Mouse (Mus musculus) spleen, embryonic (tissue): ENCODE data around the gene Acad12.

Source experiments
- CTCF ChIA-PET: fragments of 350-600 bp; sonication (Branson Sonifier 250); formaldehyde crosslinking; loops from one replicate; lab custom pipeline; 2022; lab: Charles Lee

The Acad12 gene

DNA sequence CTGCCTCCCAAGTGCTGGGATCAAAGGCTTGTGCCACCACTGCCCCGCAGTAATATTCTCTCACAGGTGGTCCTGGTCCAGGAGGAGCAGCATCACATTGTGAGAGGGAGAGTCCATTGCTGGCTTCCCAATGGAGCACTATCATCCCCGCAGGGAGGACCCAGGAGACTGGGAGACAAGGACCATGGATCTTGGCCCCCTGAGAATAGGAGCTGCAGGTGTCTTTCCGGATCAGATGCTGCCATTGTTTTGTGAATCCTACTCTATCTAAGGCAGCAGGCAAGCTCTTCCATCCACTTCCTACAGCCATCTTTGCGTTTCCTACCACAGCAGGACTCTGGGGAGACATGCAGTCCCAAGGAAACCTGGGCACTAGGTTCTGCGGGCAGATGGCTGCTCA is 33.0 kb downstream of the Acad12 start:
- CTCF ChIA-PET, result interaction anchor here (0.7 kb wide), 1 partner anchor 9 kb away, joined by 4 read pairs; no protein-coding TSS in a partner anchor

DNA sequence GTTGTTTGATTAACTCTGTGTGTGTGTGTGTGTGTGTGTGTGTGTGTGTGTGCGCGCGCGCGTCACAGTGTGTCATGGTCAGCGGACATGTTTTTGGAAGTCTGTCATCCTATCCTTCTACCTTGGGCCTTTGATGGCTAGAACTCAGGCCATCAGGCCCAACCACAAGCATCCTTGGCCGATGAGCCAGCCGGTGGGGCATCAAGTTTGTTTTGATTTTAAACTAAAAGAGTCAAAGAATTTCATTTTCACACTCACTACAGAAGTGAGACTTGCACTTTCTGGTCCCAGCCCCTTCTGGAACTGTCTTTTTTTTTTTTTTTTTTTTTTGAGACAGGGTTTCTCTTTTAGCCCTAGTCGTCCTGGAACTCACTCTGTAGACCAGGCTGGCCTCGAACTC is 33.7 kb downstream of the Acad12 start:
- CTCF ChIA-PET, result interaction anchor here (0.6 kb wide), 2 partner anchors 28 to 228 kb away, joined by 3 read pairs; no protein-coding TSS in a partner anchor

DNA sequence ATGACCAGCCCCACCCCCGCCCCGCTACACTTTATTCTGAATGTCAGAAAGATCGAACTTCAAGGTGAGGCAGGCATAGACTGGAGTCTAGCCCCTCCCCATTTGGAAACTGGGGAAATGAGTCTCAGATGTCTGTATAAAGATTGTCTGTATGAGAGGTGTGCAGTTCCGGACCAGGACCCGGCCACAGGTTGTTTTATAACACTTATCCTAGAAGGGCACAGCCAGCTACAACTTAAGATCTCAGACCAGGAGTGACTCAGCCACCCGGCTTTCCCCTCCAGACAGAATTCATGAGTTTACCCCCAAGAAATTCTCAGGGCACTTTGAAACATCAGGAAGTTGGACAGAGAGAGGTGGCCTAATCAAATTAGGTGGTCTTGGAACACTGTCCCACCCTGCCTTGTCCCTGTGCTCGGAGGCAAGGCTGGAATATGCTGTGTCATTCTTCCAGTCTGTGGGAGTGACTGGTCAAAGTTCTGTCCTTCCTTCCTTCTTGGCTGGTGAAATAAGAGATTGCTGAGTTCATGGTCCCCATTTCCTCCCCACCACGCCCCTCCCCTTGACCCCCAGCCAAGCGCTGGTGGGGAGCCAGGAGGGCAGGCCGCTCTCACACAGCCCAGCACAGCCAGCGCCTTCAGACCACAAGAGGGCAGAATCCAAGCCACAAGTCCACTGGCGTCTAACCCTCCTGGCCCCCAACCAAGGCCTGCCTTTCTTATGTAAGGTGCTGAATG is 34.8 kb downstream of the Acad12 start:
- CTCF ChIA-PET, result interaction anchor here (0.7 kb wide), 1 partner anchor 10 kb away, joined by 3 read pairs; no protein-coding TSS in a partner anchor

DNA sequence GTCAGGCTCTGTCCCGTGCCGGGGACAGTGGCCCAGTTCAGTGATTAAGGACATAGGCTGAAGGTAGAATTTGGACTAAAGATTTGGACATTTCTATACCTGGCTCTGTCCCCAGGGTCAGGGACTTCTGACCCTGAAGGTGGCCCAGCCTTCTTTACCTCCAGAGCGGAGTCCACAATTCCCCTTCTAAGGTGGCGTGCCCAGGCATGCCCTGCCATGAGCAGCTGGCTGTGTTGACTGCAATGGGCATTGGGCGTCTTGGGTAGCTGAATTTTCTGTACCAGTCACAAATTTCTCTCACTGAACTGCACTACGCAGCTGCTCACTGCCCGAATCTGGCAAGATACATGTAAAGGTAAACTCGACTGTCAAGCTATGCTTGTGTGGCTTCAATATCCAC is 36.8 kb downstream of the Acad12 start:
- CTCF ChIA-PET, result no interaction called here

DNA sequence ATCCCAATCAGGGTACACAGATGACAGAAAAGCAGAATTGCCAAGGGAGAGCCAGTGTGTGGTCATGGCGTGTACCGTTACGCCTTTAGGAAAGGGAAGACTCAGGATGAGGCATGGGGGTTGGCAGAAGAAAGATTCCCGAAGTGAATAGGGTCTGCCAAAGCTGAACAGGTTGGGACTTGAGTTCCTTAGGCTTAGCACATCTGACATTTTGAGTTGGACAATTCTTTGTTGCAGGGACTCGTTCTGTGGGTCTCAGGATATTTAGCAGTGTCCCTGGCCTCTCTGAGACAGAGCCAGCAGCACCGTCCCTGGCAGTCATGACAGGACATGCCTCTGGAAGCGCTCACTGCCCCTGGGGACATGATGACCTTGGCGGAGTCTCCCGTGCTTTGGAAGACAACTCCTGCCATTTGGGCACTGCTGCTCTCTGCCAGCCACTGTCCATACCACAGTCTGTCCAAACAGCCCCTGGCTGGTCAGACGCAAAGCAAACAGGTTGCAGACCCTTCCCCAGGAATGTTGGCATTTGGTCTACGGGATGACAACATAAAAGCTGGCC is 41.7 kb downstream of the Acad12 start:
- CTCF ChIA-PET, result interaction anchor here (0.6 kb wide), 1 partner anchor 9 kb away, joined by 4 read pairs; no protein-coding TSS in a partner anchor

DNA sequence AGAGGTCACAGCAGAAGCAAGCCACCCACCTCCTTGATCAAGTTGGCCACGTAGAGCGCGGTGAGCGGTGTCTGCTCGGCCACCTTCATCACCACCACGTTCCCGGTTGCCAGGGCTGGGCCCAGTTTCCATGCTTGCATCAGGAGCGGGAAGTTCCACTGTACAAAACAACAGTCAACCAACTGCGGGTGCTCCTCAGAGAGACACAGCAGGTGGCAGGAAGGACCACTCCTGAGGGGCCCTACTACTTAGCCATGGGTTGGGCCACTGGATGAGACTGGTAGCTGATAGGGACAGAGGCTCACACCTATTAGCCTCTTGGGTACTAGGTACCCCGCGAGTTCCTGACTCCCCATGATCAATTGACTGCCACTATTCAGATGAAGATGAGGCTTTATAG is 42.9 kb downstream of the Acad12 start:
- CTCF ChIA-PET, result no interaction called here

DNA sequence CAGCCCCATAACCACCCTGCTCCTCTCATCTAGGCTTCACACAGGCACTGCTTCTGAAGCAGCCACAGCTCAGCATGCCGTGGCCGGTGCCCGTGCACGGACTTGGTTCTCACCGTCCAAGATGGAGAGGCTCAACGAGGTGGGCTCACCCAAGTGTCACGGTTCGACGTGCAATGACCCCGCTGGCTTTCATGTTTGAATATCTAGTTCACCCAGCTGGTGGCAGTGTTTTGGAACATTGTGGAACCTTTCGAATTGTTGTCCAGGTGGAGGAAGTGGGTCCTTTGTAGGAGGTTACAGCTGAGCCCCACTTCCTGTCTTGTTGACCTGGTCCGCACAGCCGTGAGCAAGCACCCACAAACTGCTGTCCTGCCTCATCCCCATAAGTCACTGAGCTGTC is 44.6 kb downstream of the Acad12 start:
- CTCF ChIA-PET, result no interaction called here

DNA sequence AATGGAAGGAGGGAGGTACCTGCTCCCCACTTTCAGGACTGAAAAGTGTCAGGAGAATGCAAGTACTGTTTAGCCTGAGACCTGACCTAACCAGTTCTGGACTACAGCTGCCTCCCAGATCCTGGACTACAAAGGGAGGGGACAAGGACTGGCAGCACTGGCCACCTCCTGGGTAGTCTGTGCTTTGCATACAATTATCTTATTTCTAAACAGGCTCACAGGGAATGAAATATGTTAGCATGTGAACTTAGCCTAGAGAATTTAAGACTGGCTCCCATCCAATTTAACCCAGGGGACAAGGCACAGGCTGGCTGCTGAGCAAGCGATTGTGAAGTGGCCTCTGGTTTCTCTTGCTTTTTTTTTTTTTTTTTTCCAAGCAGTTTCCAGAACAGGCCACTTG is 48.0 kb downstream of the Acad12 start:
- CTCF ChIA-PET, result interaction anchor here (0.6 to 0.7 kb wide), 3 partner anchors 19 to 105 kb away, joined by 5 to 6 read pairs (median 5); no protein-coding TSS in a partner anchor

DNA sequence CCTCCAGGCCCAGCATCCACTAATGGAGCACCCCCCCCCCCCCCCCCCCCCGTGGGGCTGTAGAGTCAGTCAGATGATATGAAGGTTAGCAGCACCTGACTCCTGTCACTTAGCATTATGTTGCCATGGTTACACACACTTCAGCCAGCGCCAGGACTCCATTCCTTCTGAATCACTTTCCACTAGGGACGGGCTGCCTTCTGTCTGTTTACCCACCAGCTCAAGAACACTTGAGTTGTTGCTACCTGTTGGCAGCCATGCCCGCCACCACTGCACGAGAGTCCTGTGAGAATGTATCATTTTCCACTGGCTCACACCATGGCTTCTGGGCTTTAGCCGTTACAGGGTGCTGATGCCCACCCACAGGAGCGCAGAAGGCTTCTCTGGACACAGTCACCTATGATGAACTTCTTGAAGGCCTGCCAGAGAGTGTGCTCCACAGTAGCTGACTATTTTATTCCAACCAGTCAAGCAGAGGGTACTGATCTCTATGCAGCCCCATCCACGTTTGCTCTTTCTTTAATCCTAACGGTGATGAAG is 48.8 kb downstream of the Acad12 start:
- CTCF ChIA-PET, result interaction anchor here (0.8 kb wide), 1 partner anchor 298 kb away, joined by 15 read pairs; no protein-coding TSS in a partner anchor

DNA sequence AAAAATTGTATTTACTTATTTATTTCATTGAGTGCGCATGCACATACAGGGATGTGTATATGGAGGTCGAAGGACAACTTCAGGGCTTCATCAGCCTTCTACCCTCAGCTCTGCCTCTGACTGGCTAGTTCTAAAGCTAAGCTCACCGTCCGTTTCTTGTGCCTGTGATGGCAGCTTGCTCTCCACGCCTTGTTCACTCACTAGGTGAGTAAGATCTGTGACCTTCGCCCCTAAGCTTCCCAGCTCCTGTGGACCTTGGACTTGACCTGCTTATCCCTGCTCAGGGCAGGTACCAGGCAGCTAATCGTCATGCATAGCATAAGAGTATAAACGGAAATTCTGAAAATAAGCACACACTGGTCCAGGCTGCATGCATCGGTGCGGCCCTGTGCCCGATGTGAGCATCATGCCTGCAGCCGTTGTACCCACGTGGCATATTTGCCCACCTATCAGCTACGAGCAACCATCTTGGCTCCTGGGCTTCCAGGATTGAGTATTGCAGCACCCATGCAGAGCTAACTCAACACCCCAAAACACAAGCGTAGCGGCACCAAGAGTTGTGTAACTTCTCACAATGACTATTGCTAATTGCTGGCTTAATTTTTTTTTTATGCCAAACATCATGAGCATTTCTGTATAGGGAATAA is 52.6 kb downstream of the Acad12 start:
- CTCF ChIA-PET, result interaction anchor here (0.5 kb wide), 1 partner anchor 1848 kb away, joined by 9 read pairs; no protein-coding TSS in a partner anchor

DNA sequence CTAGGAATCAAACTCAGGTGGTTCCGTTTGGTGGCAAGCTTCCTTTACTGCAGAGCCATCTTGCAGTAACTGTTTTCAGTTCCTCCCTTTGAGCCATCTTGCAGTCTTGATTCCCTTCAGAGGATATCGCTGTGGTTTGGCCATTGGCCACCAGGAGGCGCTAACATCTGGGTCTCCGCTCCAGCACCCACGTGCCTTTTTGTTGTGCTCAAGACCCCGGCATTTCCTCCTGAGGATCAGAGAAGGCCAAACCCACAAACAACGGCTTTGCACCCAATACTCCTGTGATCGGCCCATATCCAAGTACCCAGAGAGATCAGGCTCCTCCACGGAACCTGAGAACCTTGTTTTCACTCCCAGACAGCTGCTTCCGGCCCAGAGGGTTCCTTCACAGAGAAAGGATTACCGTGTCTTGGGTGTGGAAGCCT is 54.3 kb downstream of the Acad12 start:
- CTCF ChIA-PET, result interaction anchor here (0.8 to 1.3 kb wide), 3 partner anchors 18 to 42 kb away, joined by 3 to 5 read pairs (median 3); no protein-coding TSS in a partner anchor

DNA sequence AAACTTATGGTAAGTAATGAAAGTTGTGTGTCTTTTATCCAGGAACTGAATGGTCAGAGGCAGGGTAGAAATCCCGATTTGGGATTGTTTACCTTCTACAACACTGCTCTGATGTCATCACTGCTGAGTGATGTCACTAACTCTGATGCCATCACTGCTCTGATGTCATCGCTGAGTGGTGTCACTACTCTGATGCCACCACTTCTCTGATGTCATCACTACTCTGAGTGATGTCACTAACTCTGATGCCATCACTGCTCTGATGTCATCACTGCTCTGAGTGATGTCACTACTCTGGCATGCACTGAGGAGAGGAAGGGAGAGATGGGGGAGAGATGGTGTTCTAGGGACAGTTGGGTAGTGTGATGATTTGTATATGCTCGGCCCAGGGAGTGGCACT is 56.3 kb downstream of the Acad12 start:
- CTCF ChIA-PET, result interaction anchor here (0.6 kb wide), 1 partner anchor 33 kb away, joined by 5 read pairs; no protein-coding TSS in a partner anchor

DNA sequence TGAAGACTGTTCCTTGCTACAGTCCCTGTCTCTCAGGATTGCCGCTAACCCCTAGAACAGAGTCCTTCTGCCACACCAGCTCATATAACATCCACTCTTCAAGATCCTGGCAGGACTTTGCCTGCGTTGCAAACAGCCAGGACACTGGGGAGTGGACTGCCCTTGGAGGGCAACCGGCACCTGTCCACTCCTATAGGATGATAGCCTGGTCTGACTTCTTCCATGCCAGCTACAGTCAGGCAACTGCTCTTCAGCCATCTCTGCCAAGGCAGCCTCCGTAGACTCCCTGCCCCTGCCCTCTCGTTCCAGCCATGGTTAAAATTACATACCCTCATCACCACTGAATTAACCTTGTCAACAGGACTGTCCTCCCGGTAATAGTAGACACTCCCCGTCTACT is 69.5 kb downstream of the Acad12 start:
- CTCF ChIA-PET, result no interaction called here

DNA sequence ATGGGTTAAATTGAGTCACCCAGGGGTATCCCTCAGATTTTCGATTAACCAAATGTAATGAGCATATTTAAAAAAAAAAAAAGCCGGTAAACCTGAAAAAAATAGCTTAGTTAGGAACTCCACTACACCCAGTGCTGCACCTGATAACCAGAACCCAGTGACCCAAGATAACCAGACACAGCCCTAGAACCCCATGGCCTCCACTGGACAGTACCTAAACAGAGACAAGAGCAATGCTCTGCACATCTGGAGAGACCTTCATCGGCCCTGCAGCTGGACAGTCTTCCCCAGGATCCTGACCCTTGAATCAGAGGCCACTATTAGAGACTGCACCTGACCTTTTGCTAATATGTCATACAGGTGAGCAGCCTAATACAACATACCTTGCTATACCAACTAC is 71.7 kb downstream of the Acad12 start:
- CTCF ChIA-PET, result interaction anchor here (0.6 to 1.1 kb wide), 4 partner anchors 17 to 156 kb away, joined by 3 to 5 read pairs (median 3); no protein-coding TSS in a partner anchor
